Mouse (Mus musculus) CD4-positive, CD25-positive, alpha-beta regulatory T cell, adult 2 months (primary cell): ENCODE data around the gene Cep170b.

Experiments used
- DNase-seq: peaks from one replicate; pipeline ENCODE4 v3.0.0-alpha.2; 2012; ENCODE audit warnings: low read depth, low spot score

The Cep170b gene

GRCm38 (mm10) chr12:112720216-112720615, at the start of gene Cep170b:
Cep170b (plus strand) TSS chr12:112720455.
- no peak for DNase-seq

- DNase-seq, result no peak
Measured at GRCm38 (mm10) chr12:112670718-112671393, 49.4 kb upstream of the Cep170b start.

- peak; percentile 34 for DNase-seq
Measured at GRCm38 (mm10) chr12:112671891-112672290, 48.4 kb upstream of the Cep170b start.

- peak; percentile 61 for DNase-seq
Measured at GRCm38 (mm10) chr12:112672744-112673575, 47.3 kb upstream of the Cep170b start.

DNA sequence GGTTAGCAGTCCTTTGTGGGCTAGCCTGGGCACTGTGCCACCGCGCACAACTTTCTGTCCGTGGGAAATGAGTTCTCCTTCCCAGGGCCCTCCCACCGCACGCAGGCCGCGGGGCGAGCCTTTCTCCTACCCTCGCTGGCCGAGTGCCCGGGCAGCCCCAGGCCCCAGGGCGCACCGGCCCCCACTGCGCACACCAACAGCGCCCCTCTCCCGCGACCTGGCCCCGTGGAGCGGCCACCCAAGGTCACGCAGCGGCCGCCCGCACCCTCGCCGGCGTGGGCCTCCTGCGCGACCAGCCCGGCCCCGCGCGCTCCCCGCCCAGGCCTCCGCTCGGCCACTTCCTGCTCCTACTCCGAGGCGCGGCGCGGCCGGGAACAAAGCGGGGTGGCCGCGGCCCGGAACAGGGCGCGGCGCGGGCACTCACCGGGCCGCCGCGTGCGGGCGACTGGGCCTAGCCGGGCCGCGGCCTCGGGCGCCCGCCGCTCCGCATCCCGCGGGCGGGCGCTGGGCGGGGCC, 46.6 kb upstream of the Cep170b start:
- DNase-seq, result peak; percentile 51

DNA sequence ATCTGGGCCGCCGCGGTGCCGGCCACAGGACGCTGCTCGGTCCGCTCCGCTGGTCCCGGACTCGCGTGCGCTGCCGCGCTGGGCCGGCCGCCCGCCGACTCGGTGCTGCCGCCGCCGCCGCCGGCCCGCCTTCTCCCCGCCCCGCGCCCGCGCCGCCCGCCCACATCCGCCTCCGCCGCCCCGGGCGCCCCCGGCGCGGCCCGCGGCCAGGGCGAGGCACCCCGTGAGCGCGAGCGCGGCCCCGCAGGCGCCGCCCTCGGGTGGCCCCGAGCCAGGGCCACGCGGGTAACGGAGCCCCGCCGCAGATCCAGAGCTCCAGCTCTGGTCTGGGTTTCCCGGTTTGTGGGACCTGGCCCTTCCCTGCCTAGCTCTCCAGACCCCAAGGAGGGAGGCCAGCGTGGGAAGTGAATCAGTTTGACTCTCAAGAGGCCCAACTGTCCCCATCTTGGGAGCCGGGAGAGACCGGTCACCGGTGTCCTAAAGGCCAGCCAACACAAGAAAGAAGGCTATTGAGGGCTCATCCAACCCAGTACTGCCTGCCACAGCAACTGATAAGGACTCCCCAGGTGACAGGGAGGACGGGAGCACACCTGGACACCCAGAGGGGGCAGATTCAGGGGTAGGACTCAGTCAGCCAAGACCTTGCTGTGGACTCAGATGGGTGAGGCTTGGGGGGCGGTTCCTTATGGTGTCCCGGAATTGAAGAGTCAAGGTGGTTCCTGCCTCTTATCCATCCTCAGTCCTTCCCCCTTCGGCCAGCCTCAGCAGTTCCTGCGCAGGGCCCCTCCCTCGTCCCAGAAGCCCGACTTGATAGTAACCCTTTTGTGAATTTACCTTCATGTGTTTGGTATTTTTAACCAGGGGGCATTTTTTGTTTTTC, 45.9 kb upstream of the Cep170b start, which contains the start of gene Akt1:
Gene Akt1 (minus strand): TSS at position 753 of the 880 bp plus-strand sequence.
- peak; percentile 71 for DNase-seq

DNA sequence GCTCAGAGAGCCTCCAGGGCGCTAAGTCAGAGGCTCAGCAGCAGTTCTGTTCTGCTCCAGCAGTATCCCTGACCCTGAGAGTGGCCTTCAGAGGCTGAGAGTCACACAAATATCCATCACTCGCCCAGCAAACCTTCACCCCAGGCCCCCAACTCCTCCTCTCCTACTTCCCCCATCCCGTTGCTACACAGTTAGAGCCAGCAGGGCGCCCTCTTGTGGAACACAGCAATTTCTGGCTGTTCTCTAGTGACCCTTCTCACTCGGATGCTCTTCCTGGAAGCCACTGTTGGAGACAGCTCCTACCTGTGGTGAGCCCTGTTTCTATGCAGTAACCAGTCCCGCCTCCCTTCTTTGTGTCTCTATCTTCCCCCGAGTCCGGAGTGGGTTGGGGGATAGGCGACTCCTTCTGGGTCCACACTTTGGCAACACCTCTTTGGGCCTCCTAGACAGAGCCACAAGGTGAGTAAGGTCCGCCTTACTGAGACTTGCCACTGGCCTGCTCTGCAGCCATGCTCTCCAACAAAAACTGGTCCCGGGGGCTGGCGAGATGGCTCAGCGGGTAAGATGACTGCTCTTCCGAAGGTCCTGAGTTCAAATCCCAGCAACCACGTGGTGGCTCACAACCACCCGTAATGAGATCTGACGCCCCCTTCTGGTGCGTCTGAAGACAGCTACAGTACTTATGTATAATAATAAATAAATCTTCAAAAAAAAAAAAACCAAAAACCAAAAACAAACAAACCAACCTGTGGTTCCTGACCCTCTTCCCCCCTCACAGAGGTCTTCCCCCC, 44.8 kb upstream of the Cep170b start:
- peak; percentile 93 for DNase-seq

DNA sequence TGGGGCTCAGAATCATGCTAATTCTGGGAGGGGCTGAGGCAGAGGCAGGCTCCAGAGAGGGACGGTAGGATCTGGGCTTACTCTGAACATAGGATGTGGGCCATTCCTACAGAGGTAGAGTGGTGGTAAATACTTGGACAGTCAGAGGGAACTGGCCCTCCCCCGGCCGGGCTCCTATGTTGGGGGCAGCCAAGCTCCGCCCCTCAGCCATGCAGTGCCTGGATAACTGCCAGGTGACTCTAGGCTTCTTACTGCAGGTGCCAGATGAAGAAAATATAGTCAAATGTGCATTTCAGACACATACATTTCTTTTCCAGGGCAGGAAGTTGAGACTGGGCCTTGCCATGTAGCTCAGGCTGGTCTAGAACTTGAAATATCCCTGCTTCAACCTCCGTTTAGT, 43.2 kb upstream of the Cep170b start:
- no peak for DNase-seq

- DNase-seq, result no peak
Measured at GRCm38 (mm10) chr12:112677943-112678554, 42.2 kb upstream of the Cep170b start.

GRCm38 (mm10) chr12:112678555-112679026, 41.7 kb upstream of the Cep170b start, which contains the start of gene Zbtb42:
Zbtb42 (plus strand) TSS chr12:112678828.
- DNase-seq, result peak; percentile 51

DNA sequence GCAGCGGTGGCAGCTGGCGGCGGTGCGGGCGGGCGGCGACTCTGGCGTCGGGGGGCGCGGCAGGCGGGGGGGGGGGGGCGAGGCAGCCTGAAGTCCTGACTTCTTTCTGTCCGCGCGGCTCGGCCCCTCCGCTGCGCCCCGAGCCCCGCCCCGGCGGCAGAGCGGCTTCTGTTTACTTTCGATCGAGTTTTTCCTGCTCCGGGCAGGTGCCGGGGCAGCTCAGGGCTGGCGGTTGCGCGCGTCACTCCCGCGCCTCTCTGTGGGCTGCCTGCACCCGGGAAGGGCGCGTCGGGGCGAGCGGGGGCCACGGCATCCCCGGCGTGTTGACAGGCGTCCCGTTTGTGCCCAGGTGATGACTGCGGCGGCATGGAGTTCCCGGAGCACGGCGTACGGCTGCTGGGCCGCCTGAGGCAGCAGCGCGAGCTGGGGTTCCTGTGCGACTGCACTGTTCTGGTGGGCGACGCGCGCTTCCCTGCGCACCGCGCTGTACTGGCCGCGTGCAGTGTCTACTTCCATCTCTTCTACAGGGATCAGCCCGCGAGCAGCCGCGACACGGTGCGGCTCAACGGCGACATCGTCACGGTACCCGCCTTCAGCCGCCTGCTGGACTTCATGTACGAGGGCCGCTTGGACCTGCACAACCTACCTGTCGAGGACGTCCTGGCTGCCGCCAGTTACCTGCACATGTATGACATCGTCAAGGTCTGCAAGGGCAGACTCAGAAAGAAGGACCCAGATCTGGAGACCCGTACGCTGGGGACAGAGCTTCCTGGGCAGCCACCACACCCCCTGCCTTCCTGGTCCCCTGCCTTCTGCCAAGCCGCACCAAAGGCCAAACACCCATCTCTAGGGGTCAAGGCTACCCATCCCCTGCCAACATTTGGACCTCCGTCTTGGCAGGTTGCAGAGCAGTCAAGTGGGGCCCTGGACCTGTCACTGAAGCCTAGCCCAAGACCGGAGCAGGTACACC, 40.9 kb upstream of the Cep170b start:
- peak; percentile 66 for DNase-seq

GRCm38 (mm10) chr12:112683351-112683750, 36.9 kb upstream of the Cep170b start:
- no peak for DNase-seq

DNA sequence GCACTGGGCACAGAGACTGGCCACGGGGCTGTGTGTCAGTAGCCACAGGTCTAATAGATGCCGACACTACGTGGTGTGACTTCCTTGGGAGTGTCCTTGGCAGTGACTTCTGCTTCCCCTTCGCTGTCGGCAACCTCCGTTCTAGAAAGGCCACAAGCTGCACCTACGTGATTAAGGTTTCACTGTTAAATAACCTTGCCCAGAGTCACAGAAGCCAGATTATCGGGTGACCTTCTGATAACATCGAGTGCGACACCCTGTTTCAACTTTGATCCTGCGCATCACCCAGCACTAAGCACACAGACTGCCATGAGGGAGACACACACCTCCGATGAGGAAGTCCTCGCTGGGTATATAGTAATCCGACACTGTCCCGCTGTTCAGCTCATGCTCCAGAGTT, 31.8 kb upstream of the Cep170b start:
- peak; percentile 28 for DNase-seq

GRCm38 (mm10) chr12:112693185-112694126, 26.8 kb upstream of the Cep170b start:
- DNase-seq, result peak; percentile 95

- DNase-seq, result peak; percentile 22
Measured at GRCm38 (mm10) chr12:112694127-112694475, 26.2 kb upstream of the Cep170b start.

- no peak for DNase-seq
Measured at GRCm38 (mm10) chr12:112696806-112697425, 23.3 kb upstream of the Cep170b start.

- no peak for DNase-seq
Measured at GRCm38 (mm10) chr12:112700522-112700921, 19.7 kb upstream of the Cep170b start.
